Mouse (Mus musculus) neural tube, embryonic 11.5 days (tissue): Measurements from ENCODE around the gene Slc10a3. TPM values are rescaled to one million over a fixed set of nuclear protein-coding genes. Genes with fewer than 3 reads are reported as not detected.
A peak's percentile ranks its signal among the peaks of the same experiment; 100 is the strongest.
"Not testable (repeated sequence)": the region's sequence is repeated elsewhere in the genome, so short reads cannot be mapped to it uniquely, and the experiment has no call there.

ENCODE experiments used
- ATAC-seq: fragments of 200-750 bp; cut with Nextera tagmentation; 2 replicates; pipeline ENCODE4 v1.8.0; 2017; ENCODE audit warnings: moderate number of reproducible peaks, mild to moderate bottlenecking, moderate TSS enrichment, moderate library complexity; ENCODE audit not compliant: insufficient read depth, low FRiP score, low TSS enrichment
- DNase-seq: peaks from one replicate; pipeline ENCODE4 v3.0.0-alpha.2; 2015; ENCODE audit warnings: low spot score
- H3K27ac ChIP-seq: fragments of 300-500 bp; sonication (generic); 2 replicates; pipeline ENCODE4 v1.5.1; 2014; ENCODE audit warnings: low read depth, mild to moderate bottlenecking, low read length
- H3K27me3 ChIP-seq: fragments of 300-500 bp; sonication (generic); 2 replicates; pipeline ENCODE4 v1.6.1; 2014; ENCODE audit warnings: mild to moderate bottlenecking, low read length, mixed read lengths; ENCODE audit not compliant: control insufficient read depth, insufficient read depth
- H3K36me3 ChIP-seq: fragments of 300-500 bp; sonication (generic); 2 replicates; pipeline ENCODE4 v1.6.1; 2014; ENCODE audit warnings: mild to moderate bottlenecking, low read length, moderate library complexity, mixed read lengths; ENCODE audit not compliant: control insufficient read depth, insufficient read depth
- H3K4me1 ChIP-seq: fragments of 300-500 bp; sonication (generic); 2 replicates; pipeline ENCODE4 v1.6.1; 2014; ENCODE audit warnings: low read length, mixed read lengths; ENCODE audit not compliant: control insufficient read depth, insufficient read depth
- H3K4me2 ChIP-seq: fragments of 300-500 bp; sonication (generic); 2 replicates; pipeline ENCODE4 v1.6.1; 2014; ENCODE audit warnings: low read depth, mild to moderate bottlenecking, moderate library complexity
- H3K4me3 ChIP-seq: fragments of 300-500 bp; sonication (generic); 2 replicates; pipeline ENCODE4 v1.5.1; 2014; ENCODE audit warnings: low read depth, low read length
- H3K9ac ChIP-seq: fragments of 300-500 bp; sonication (generic); 2 replicates; pipeline ENCODE4 v1.6.1; 2014; ENCODE audit warnings: mild to moderate bottlenecking, low read length
- H3K9me3 ChIP-seq: fragments of 300-500 bp; sonication (generic); 2 replicates; pipeline ENCODE4 v1.6.1; 2016; ENCODE audit warnings: low read length; ENCODE audit not compliant: control insufficient read depth
- WGBS: fragments of 180-500 bp; shearing (Covaris S2); extraction: QIAGEN DNeasy Blood & Tissue Kit; methylation state at CpG from one replicate; pipeline ENCODE4 v1.1.7; 2014; 5-methylcytosine and 5-hydroxymethylcytosine counted together
- polyA plus RNA-seq: library from polyadenylated mRNA; unstranded; fragments of >200 nt; fragmentation: Nextera tagmentation; extraction: Ambion mirVana; gene quantifications from 2 replicates; pipeline ENCODE4 v1.2.1, GENCODE M21; 2014

Slc10a3 gene
- polyA plus RNA-seq, 1 experiment from 2014 or later, result 11.6 TPM

DNA sequence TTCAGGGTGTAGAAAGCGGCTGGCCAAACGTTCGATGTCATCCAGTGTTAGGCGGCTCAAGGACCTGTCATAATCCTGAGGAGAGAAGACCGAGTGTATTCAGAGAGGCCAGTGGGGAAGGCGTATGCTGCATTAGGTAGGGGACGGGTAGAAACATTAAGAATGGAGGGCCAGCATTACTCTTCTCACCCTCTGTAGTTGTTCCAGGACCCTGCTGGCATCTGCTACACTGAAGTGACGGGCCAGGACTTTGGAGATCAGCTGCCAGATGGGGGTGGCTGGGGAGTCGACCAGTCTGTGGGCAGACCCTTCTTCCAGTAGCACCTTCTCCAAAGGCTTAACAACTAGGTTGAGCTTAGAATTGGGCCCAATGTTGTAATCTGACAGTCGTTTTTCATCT lies 5.6 kb downstream of the Slc10a3 start:
- Histone ChIP-seq H3K4me3 (peak overlapping the region; percentile 51), H3K4me2 (peak overlapping the region; percentile 59), H3K27ac (no peak overlapping the region), H3K9me3 (no peaks in the 10 kb centered on the region), H3K9ac (peak overlapping the region; percentile 73), H3K4me1 (no peaks in the 10 kb centered on the region), H3K36me3 (no peaks in the 10 kb centered on the region), H3K27me3 (no peaks in the 10 kb centered on the region)
- DNase-seq, result no peak
- 72% methylated on average over 10 of the region's 10 CpGs for WGBS
- ATAC-seq, result no peak

GRCm38 (mm10) chrX:74359171-74359570 lies 14.0 kb downstream of the Slc10a3 start:
- no peak overlapping the region for H3K4me3 ChIP-seq
- ATAC-seq (no peak), DNase-seq (no peak)
- no peaks in the 10 kb centered on the region for H3K9me3 ChIP-seq
- no peak overlapping the region for H3K9ac ChIP-seq
- H3K4me1 ChIP-seq, result no peaks in the 10 kb centered on the region
- 52% methylated on average over 11 of the region's 11 CpGs for WGBS
- no peak overlapping the region for H3K27ac ChIP-seq
- no peaks in the 10 kb centered on the region for H3K27me3 ChIP-seq
- H3K4me2 ChIP-seq, result no peak overlapping the region
- no peaks in the 10 kb centered on the region for H3K36me3 ChIP-seq

DNA sequence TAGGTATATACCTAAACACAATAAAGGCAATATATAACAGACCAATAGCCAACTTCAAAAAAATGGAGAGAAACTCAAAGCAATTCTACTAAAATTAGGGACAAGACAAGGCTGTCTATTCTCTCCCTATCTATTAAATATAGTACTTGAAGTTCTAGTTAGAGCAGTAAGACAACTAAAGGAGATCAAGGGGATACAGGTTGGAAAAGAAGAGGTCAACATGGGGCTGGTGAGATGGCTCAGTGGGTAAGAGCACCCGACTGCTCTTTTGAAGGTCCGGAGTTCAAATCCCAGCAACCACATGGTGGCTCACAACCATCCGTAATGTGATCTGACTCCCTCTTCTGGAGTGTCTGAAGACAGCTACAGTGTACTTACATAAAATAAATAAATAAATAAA lies 16.1 kb downstream of the Slc10a3 start:
- H3K9me3 ChIP-seq, H3K4me1 ChIP-seq, DNase-seq, H3K36me3 ChIP-seq, H3K9ac ChIP-seq, H3K27me3 ChIP-seq, H3K4me2 ChIP-seq, H3K27ac ChIP-seq, ATAC-seq, H3K4me3 ChIP-seq: not testable (repeated sequence)
- WGBS, result 93% methylated on average over 2 of the region's 3 CpGs

GRCm38 (mm10) chrX:74353467-74353770 lies 19.7 kb downstream of the Slc10a3 start, which contains the start of gene Lage3:
Lage3 (minus strand) TSS chrX:74353618.
- Histone ChIP-seq H3K4me2 (peak within 1 kb of the TSS; percentile 50), H3K9me3 (no peaks in the 10 kb centered on the region), H3K27me3 (no peaks in the 10 kb centered on the region), H3K9ac (peak within 1 kb of the TSS; percentile 45), H3K36me3 (no peaks in the 10 kb centered on the region), H3K27ac (no peak within 1 kb of the TSS), H3K4me3 (peak within 1 kb of the TSS; percentile 38), H3K4me1 (no peaks in the 10 kb centered on the region)
- DNase-seq (peak; percentile 74), ATAC-seq (peak; percentile 55; the same call in 1 of the 2 replicates)
- 19% methylated on average over 11 of the region's 22 CpGs for WGBS

DNA sequence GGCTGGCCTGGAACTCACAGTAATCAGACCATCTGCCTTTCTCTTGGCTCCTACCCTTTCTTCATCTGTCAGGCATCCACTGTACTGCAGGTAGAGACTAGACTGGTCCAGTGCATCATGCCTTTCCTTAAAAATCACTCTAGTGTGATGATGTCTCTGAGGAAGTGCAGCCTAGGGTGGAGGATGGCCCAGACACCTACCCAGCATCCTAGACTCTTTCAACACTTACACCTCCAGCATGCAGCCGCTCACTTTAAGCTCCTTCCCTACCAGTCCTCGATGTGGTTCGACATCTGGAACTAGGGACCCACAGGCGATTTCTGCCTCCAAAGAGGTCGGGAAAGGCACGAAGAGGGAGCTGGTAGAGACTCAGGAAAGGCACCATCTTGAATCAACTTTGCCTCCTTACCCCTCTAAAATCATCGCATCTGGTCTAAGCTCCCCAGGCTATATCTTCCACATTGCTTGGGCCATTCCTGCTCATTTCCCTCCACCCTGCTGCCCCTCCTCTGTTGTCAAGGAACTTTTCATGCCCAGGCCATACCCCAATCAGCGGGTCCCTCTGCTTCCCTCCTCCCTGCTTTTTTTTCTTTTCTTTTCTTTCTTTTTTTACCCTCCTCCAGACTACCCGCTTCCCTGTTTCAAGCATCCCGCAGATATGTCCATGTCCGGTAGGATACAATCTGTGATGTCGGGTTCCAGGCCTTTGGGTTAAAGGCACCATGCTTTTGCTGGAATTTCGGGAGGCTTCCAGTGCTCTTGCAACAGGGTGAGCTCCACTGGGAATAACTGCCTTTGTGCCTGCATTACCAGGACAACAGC lies 20.3 kb downstream of the Slc10a3 start:
- Histone ChIP-seq H3K27me3 (no peaks in the 10 kb centered on the region), H3K4me3 (peak overlapping the region; percentile 38), H3K9ac (peak overlapping the region; percentile 45), H3K36me3 (no peaks in the 10 kb centered on the region), H3K9me3 (no peaks in the 10 kb centered on the region), H3K4me1 (no peaks in the 10 kb centered on the region), H3K27ac (no peak overlapping the region), H3K4me2 (peak overlapping the region; percentile 50)
- DNase-seq, result no peak
- peak; percentile 48; the same call in 1 of the 2 replicates for ATAC-seq
- 29% methylated on average over 13 of the region's 13 CpGs for WGBS

- Histone ChIP-seq H3K36me3 (no peaks in the 10 kb centered on the region), H3K9me3 (no peaks in the 10 kb centered on the region), H3K27ac (no peak overlapping the region), H3K4me2 (peak overlapping the region; percentile 61), H3K9ac (no peak overlapping the region), H3K4me3 (peak overlapping the region; percentile 47), H3K4me1 (0 out of 2 replicates have a peak, but pooled peaks cover 6% of the 10 kb centered on the region), H3K27me3 (no peaks in the 10 kb centered on the region)
- DNase-seq (no peak), ATAC-seq (no peak)
- 45% methylated on average over 2 of the region's 2 CpGs for WGBS
Measured at GRCm38 (mm10) chrX:74330166-74330930, 42.8 kb downstream of the Slc10a3 start.

- H3K9ac ChIP-seq, result peak overlapping the region; percentile 65
- H3K9me3 ChIP-seq, result no peaks in the 10 kb centered on the region
- no peaks in the 10 kb centered on the region for H3K27me3 ChIP-seq
- no peak for DNase-seq
- 24% methylated on average over 10 of the region's 10 CpGs for WGBS
- H3K27ac ChIP-seq, result no peak overlapping the region
- H3K36me3 ChIP-seq, result no peaks in the 10 kb centered on the region
- H3K4me3 ChIP-seq, result peak overlapping the region; percentile 47
- 0 out of 2 replicates have a peak, but pooled peaks cover 6% of the 10 kb centered on the region for H3K4me1 ChIP-seq
- H3K4me2 ChIP-seq, result peak overlapping the region; percentile 61
- ATAC-seq, result peak; percentile 33
Measured at GRCm38 (mm10) chrX:74329215-74329671, 43.9 kb downstream of the Slc10a3 start.

DNA sequence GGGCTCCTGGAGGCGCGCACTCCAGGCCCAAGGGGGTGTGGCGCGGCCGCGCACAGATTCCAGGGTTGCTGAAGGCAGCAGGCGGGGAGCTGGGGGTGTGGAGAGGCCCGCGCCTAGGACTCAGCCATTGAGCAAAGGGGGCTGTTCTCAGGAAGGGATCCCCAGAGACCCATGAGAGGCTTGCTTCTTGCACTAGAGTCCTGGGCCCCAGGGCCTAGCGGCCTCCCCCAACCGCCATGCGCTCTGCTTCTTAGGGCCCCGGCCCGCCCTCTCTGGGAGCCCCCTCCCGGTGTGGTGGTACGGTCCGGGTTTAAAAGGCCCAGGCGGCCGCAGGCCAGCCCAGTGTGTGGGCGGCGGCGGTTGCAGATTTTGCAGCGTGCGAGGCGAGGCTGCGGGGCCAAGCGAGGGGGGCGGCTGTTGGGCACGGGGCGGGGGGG lies 44.4 kb downstream of the Slc10a3 start, which contains the start of gene Plxna3:
TSS of gene Plxna3 (plus strand) at position 342 of the 437 bp plus-strand sequence.
- 13% methylated on average over 18 of the region's 30 CpGs for WGBS
- H3K4me2 ChIP-seq, result peak within 1 kb of the TSS; percentile 61
- peak within 1 kb of the TSS; percentile 65 for H3K9ac ChIP-seq
- H3K4me3 ChIP-seq, result peak within 1 kb of the TSS; percentile 47
- H3K9me3 ChIP-seq, result no peaks in the 10 kb centered on the region
- H3K36me3 ChIP-seq, result no peaks in the 10 kb centered on the region
- peak; percentile 77 for DNase-seq
- peak; percentile 95 for ATAC-seq
- H3K27me3 ChIP-seq, result no peaks in the 10 kb centered on the region
- H3K4me1 ChIP-seq, result 0 out of 2 replicates have a peak, but pooled peaks cover 6% of the 10 kb centered on the region
- H3K27ac ChIP-seq, result peak within 1 kb of the TSS; percentile 67; the same call in 1 of the 2 replicates
